Mouse (Mus musculus) lung, postnatal 10 days (tissue): ENCODE measurements around the gene Soga1.

ENCODE experiments used
- DNase-seq: peaks from one replicate; pipeline ENCODE4 v3.0.0; 2021

Soga1 gene

GRCm38 (mm10) chr2:157078059-157078792 is 828 bp downstream of the Soga1 start:
- DNase-seq = peak; percentile 44

- peak; percentile 97 for DNase-seq
These were observed 1.4 kb downstream of the Soga1 start for GRCm38 (mm10) chr2:157077641-157078058.

DNA sequence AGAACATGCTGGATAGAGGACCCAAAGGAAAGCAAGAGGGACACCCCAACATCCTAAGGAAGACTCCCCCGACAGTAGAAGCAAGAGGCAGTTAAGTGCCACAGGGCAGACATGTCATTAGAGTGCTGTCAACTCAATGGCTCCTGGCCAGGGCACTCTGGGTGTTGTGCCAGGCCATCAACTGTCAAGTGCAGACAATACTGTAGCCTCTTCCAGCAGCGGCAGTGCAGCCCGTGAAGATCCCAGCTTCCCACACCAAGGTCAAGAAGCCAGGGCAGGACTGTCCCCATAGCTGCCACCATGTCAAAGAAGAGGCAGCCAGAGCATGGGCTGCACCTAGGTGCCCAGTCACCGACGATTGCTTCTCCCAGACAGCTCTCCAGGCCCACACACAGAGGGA is 1.9 kb downstream of the Soga1 start:
- DNase-seq = peak; percentile 82

GRCm38 (mm10) chr2:157076585-157076984 is 2.5 kb downstream of the Soga1 start:
- DNase-seq = no peak

GRCm38 (mm10) chr2:157075685-157076084 is 3.4 kb downstream of the Soga1 start:
- DNase-seq = peak; percentile 48

GRCm38 (mm10) chr2:157075226-157075625 is 3.8 kb downstream of the Soga1 start:
- no peak for DNase-seq

DNA sequence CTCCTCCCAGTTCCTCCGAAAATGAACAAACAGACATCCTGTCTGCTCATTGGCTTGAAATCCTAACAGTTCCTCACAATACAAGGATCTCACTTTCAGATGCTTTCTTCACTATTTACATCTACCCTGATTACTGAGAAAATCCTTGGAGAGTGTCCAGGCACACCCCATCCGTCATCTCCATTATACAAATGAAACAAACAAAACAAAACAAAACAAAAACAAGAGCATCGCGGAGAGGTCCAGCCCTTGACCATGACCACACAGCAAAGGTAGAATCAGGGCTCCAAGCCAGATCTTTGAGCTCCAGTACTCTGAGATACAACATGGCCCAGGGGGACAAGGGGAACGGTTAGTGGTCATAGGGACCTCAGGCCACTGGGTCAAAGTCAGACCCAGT is 4.3 kb downstream of the Soga1 start:
- peak; percentile 83 for DNase-seq

- DNase-seq = peak; percentile 61
These were observed 4.8 kb downstream of the Soga1 start for GRCm38 (mm10) chr2:157074186-157074724.

GRCm38 (mm10) chr2:157073378-157074052 is 5.5 kb downstream of the Soga1 start:
- peak; percentile 75 for DNase-seq

- DNase-seq = no peak
These were observed 6.6 kb downstream of the Soga1 start for GRCm38 (mm10) chr2:157072316-157072990.

DNA sequence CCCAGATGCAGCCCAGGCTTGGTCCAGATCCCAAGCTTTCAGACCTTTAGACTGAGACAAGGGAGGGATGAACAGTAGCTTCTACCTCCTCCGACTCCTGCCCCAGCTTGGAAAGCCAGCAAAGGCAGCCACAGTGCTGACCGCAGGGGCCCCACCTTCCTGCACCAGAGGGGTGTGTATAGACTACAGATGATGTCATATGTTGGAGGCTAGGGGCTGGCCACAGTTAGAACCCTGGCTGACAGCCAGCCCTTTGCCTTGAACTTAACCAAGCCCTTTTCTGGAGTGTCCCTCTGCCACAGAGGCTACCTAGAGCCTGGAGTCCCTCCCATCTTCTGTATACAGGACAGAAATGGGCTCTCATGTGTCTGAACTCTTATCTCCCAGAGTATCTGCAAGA is 7.5 kb downstream of the Soga1 start:
- DNase-seq = peak; percentile 91

GRCm38 (mm10) chr2:157070365-157070764 is 8.7 kb downstream of the Soga1 start:
- peak; percentile 93 for DNase-seq

DNA sequence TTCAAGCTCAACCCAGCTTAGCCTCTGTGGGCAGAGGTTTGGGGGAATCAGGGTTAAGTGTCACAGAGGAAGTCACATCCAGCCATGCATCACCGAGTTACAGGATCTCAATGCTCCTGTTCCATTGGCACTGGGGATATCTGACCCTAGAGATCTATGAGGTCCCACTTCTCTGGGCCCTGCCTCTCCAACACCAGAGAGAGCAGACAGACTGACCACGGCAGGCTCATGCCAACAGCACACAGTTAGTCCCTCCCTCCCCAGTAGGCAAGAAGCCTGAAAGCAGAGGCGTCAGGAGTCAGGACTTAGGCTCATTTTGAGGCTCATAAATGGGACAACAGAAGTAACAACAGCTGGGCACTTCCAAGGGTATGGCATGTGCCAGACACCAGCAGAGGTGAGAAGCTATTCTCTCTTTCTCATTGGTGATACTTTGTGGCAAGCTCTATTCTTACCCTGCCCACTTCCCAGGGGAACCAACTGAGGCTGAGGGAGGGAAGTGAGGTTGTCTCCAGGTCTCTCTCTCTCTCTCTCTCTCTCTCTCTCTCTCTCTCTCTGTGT is 9.2 kb downstream of the Soga1 start:
- no peak for DNase-seq

- DNase-seq = peak; percentile 69
These were observed 9.7 kb downstream of the Soga1 start for GRCm38 (mm10) chr2:157069355-157069735.

DNA sequence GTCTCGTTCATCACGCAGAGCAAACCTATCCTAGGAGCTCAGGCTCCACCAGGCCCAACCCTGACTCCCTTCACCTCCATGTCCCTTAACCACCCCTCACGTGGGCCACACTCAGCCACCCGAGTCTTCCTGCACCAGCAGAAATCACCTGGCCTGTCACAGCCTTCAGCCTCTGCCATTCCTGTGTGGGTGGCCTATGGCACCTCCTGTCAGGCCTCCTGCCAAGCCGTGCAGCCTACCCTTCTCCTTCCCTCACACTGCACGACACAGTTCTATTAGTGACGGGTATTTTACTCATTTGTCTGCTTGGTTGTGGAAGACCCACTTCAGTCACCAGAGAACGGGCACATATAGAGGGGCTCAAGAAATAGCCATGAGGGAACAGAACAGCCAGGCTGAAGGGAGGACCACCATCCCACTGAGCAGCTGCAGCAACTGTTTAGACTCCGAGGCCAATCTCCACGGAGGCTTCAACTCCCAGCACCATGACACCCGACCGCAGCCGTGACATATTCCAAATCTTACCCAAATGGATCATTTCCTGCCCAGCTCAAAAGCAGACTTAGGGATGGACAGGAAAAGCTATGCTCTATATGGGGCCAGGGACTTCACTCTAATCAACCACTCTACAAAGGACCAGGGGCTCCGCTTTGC is 10.2 kb downstream of the Soga1 start:
- peak; percentile 55 for DNase-seq

- DNase-seq = no peak
These were observed 12.2 kb downstream of the Soga1 start for GRCm38 (mm10) chr2:157066731-157067430.

DNA sequence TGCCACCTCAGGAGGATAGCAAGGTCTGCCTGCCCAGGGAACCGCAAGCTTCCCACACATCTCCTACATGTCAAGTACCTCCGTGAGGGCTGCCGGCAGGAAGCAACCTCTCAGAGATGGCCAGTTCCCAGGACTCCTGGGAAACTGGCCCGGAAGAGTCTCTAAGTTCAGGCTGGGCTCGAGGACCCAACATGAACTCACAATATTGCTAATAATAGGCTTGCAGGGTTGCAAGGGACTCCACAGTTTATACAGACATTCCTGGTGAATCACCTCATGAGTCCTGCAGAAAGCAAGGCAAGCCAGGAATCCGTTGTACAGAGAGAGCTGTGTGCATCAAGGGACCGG is 13.2 kb downstream of the Soga1 start:
- peak; percentile 50 for DNase-seq

GRCm38 (mm10) chr2:157064978-157065878 is 13.8 kb downstream of the Soga1 start:
- peak; percentile 73 for DNase-seq

GRCm38 (mm10) chr2:157064136-157064535 is 14.9 kb downstream of the Soga1 start:
- peak; percentile 71 for DNase-seq

GRCm38 (mm10) chr2:157063241-157063700 is 15.8 kb downstream of the Soga1 start:
- peak; percentile 68 for DNase-seq
